Mouse (Mus musculus) megakaryocyte, embryonic 14.5 days (primary cell): ENCODE data around the gene Scap.

Experiments used
- FLI1 ChIP-seq: IDR thresholded peaks from 2 replicates; pipeline ENCODE4 v1.6.1; 2012; ENCODE audit warnings: low read length, inconsistent platforms, mixed read lengths
- GATA1 ChIP-seq: IDR thresholded peaks from 3 replicates; pipeline ENCODE4 v1.6.1; 2012; ENCODE audit warnings: mixed read lengths, low read length, inconsistent platforms, borderline replicate concordance

- TF ChIP-seq GATA1: no peak
- no peak for TF ChIP-seq FLI1
These were observed 17.1 kb downstream of the Scap start for GRCm38 (mm10) chr9:110350188-110350587.
